Mouse (Mus musculus) midbrain, embryonic 14.5 days (tissue): ENCODE data around the gene Amigo3. TPM values are rescaled to one million over a fixed set of nuclear protein-coding genes. Genes with fewer than 3 reads are reported as not detected.

Source experiments
- ATAC-seq: fragments of 200-750 bp; cut with Nextera tagmentation; 2 replicates; pipeline ENCODE4 v1.8.0; 2017; ENCODE audit warnings: moderate number of reproducible peaks, moderate library complexity; ENCODE audit not compliant: low FRiP score, low TSS enrichment
- DNase-seq: peaks from one replicate; pipeline ENCODE4 v3.0.0-alpha.2; 2015
- H3K27ac ChIP-seq: fragments of 300-500 bp; sonication (generic); replicated peaks from 2 replicates; pipeline ENCODE4 v1.5.1; 2014; ENCODE audit warnings: mild to moderate bottlenecking, low read depth, low read length, moderate library complexity
- H3K27me3 ChIP-seq: fragments of 300-500 bp; sonication (generic); 2 replicates; pipeline ENCODE4 v1.6.1; 2014; ENCODE audit warnings: low read length, control low read depth, mixed read lengths; ENCODE audit not compliant: control insufficient read depth, insufficient read depth
- H3K36me3 ChIP-seq: fragments of 300-500 bp; sonication (generic); 2 replicates; pipeline ENCODE4 v1.6.1; 2014; ENCODE audit warnings: low read length, control low read depth; ENCODE audit not compliant: control insufficient read depth, insufficient read depth
- H3K4me1 ChIP-seq: fragments of 300-500 bp; sonication (generic); 2 replicates; pipeline ENCODE4 v1.6.1; 2014; ENCODE audit warnings: mild to moderate bottlenecking, antibody characterized with exemption, low read length, control low read depth; ENCODE audit not compliant: control insufficient read depth, insufficient read depth
- H3K4me2 ChIP-seq: fragments of 300-500 bp; sonication (generic); 2 replicates; pipeline ENCODE4 v1.6.1; 2014; ENCODE audit warnings: mild to moderate bottlenecking, low read length, moderate library complexity
- H3K4me3 ChIP-seq: fragments of 300-500 bp; sonication (generic); replicated peaks from 2 replicates; pipeline ENCODE4 v1.5.1; 2014; ENCODE audit warnings: low read depth, low read length
- H3K9ac ChIP-seq: fragments of 300-500 bp; sonication (generic); replicated peaks from 2 replicates; pipeline ENCODE4 v1.6.1; 2014; ENCODE audit warnings: mild to moderate bottlenecking, low read length, moderate library complexity
- H3K9me3 ChIP-seq: fragments of 300-500 bp; sonication (generic); 2 replicates; pipeline ENCODE4 v1.6.1; 2016; ENCODE audit warnings: low read length, control low read depth, mixed read lengths; ENCODE audit not compliant: control insufficient read depth
- WGBS: fragments of 180-500 bp; shearing (Covaris S2); extraction: QIAGEN DNeasy Blood & Tissue Kit; methylation state at CpG from one replicate; pipeline ENCODE4 v1.1.7; 2014; 5-methylcytosine and 5-hydroxymethylcytosine counted together
- microRNA-seq: library from miRNA; unstranded; fragments of <30 nt; microRNA quantifications from one replicate; pipeline ENCODE4, GENCODE M21; 2016
- polyA plus RNA-seq: library from polyadenylated mRNA; unstranded; fragments of >200 nt; fragmentation: Nextera tagmentation; extraction: Ambion mirVana; gene quantifications from 2 replicates; pipeline ENCODE4 v1.2.1, GENCODE M21; 2014

Gene Amigo3
- polyA plus RNA-seq, 1 experiment from 2014 or later, result 3.5 TPM

- no peak overlapping the region; the same call in 1 of the 2 replicates for H3K9ac ChIP-seq
- H3K9me3 ChIP-seq, result no peaks in the 10 kb centered on the region
- 0 out of 2 replicates have a peak overlapping the region, but pooled peaks have one; percentile 41 for H3K27ac ChIP-seq
- DNase-seq (peak; percentile 8), ATAC-seq (peak; percentile 24; the same call in 1 of the 2 replicates)
- H3K36me3 ChIP-seq, result peaks cover 77% of the 10 kb centered on the region
- H3K4me2 ChIP-seq, result no peak overlapping the region
- no peak overlapping the region for H3K4me3 ChIP-seq
- H3K4me1 ChIP-seq, result 0 out of 2 replicates have a peak, but pooled peaks cover 3% of the 10 kb centered on the region
- H3K27me3 ChIP-seq, result no peaks in the 10 kb centered on the region
- 34% methylated on average over 31 of the region's 31 CpGs for WGBS
Measured at GRCm38 (mm10) chr9:108104766-108105548, 52.0 kb downstream of the Amigo3 start.

Small RNA genes within 50 kb of the gene (microRNA-seq; reads per million reads assigned to microRNA genes)
- gene Gm47303 (not detected), gene Mir7088 (not detected)

Other genes with a start within 250 kb of the Amigo3 start
- gene Rbm6, start 179.9 kb upstream of the Amigo3 start, polyA plus RNA-seq, result 72.6 and 95.5 TPM in 2 replicates
- gene Mon1a, start 165.0 kb upstream of the Amigo3 start, polyA plus RNA-seq, result 21.8 and 25.5 TPM in 2 replicates
- gene Mst1r, start 146.3 kb upstream of the Amigo3 start, polyA plus RNA-seq, result 0.58 and 0.82 TPM in 2 replicates
- gene Actl11, start 124.7 kb upstream of the Amigo3 start, polyA plus RNA-seq, result not detected in 2 replicates
- 16.7 and 26.1 TPM in 2 replicates for gene Camkv, start 117.5 kb upstream of the Amigo3 start, polyA plus RNA-seq
- gene Traip, start 103.0 kb upstream of the Amigo3 start, polyA plus RNA-seq, result 10.3 and 10.4 TPM in 2 replicates
- gene Uba7, start 77.7 kb upstream of the Amigo3 start, polyA plus RNA-seq, result 2.6 and 5.0 TPM in 2 replicates
- 0.47 and 0.49 TPM in 2 replicates for gene Gm20661, start 70.1 kb upstream of the Amigo3 start, polyA plus RNA-seq
- 12.1 and 13.3 TPM in 2 replicates for gene Inka1, start 67.3 kb upstream of the Amigo3 start, polyA plus RNA-seq
- 1.1 and 1.2 TPM in 2 replicates for gene Cdhr4, start 60.7 kb upstream of the Amigo3 start, polyA plus RNA-seq
- gene Gm20662, start 56.8 kb upstream of the Amigo3 start, polyA plus RNA-seq, result 0.72 TPM in 1 of 2 replicates, not detected in the other
- 61.1 and 64.4 TPM in 2 replicates for gene Ip6k1, start 50.7 kb upstream of the Amigo3 start, polyA plus RNA-seq
- 14.0 and 16.7 TPM in 2 replicates for gene Gmppb, start 3.9 kb upstream of the Amigo3 start, polyA plus RNA-seq
- not detected in 2 replicates for gene Mst1, start 27.3 kb downstream of the Amigo3 start, polyA plus RNA-seq
- gene Rnf123, start 30.2 kb downstream of the Amigo3 start, polyA plus RNA-seq, result 54.8 and 56.2 TPM in 2 replicates
- 38.0 and 43.8 TPM in 2 replicates for gene Apeh, start 41.4 kb downstream of the Amigo3 start, polyA plus RNA-seq
- gene Bsn, start 137.2 kb downstream of the Amigo3 start, polyA plus RNA-seq, result 14.2 and 14.7 TPM in 2 replicates
- gene Dag1, start 210.8 kb downstream of the Amigo3 start, polyA plus RNA-seq, result 49.3 and 64.2 TPM in 2 replicates
- gene Nicn1, start 237.3 kb downstream of the Amigo3 start, polyA plus RNA-seq, result 138 and 157 TPM in 2 replicates
- gene Amt, start 243.7 kb downstream of the Amigo3 start, polyA plus RNA-seq, result 23.2 and 23.5 TPM in 2 replicates